Mouse (Mus musculus): ENCODE data around the gene Zdhhc18. TPM values are rescaled to one million over a fixed set of nuclear protein-coding genes. Genes with fewer than 3 reads are reported as not detected.
A peak's percentile ranks its signal among the peaks of the same experiment; 100 is the strongest.

Gene Zdhhc18
- total RNA-seq, 2 experiments from 2014 or later: 21.6 to 27.6 TPM

DNA sequence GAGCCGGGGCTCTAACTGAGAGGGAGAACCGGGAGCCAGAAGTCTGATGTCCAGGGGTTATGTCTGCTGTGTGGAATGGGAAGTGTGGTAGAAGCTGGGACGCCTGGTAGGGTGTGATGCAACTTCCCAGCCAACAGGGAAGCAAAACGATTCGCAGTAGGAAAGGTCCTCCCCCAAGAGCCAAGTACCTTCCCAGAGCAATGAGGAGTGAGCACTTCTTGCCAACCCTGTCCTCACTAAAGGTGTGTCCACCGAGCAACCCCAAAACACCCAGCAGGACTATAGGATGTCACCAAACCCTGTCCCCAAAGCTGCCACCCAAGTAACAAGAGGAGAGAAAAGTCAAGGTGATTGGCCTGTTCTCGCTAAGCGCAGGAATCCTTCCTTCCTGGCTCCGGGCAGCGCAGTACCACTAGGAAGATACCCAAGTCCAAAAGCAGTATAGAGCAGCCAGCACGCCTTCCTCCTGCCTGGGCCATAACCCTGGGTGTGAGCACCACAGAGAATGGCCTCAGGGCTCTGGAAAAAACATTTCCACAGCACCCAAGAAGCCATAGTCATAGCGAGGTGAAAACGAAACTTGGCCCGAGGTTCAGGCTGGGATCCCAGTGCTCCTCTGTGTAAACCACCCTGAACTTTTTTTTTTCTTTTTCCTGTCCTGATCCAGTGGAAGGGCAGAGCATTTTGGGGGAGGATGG, 18.7 kb downstream of the Zdhhc18 start:
- DNase-seq: no peak

GRCm38 (mm10) chr4:133630326-133630920, 19.5 kb downstream of the Zdhhc18 start:
- no peak for DNase-seq

DNA sequence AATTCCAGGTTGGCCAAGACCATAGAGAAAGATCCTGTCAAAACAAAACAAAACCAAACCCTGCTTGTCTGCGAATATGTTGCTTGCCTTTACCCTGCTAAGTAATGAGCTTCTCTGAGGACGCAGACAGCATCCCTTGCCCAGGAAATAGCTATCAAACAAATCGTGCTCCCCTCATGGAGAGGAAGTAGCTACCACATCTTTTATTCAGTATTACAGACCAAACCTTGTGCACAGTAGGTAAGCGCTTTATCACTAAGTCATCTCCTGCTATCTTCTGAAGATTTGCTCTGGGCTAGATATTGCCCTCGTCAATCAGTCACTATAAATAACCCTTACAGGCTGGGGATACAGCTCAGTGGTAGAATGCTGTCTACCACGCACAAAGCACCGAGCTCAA, 20.8 kb downstream of the Zdhhc18 start:
- no peak for DNase-seq

DNA sequence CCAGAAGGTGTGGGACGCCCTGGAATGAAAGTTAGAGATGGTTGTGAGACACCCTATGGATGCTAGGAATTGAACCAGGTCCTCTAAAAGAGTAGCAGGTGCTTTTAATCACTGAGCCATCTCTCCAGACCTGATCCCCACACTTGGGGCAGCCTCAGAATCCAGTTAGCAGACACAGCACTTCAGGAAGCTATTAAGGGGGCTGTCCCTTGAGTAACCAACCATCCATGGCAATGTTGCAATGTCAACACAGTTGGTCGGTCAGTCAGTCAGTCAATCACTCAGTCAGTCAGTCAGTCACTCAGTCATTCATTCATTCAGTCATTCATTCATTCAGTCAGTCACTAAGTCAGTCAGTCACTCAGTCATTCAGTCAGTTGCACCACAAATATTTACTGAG, 21.4 kb downstream of the Zdhhc18 start:
- DNase-seq: no peak

DNA sequence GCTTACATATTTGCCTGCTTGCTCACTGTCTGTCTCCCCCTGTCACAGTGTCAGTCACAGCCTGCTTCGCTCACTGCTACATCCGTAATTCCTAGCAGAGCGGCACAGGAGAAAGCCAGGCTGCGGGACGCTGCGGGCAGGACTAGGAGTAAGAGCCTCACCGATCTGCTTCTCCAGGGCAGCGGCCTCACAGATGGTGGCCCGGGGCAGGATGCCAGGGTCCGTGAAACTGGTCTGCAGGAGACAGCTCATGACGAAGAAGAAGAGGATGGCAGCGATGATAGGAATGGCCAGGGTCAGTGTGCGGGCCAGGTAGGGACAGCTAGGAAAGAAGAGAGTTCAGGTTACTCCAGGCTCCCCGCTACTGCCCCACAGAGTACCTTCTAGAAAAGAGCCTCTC, 22.9 kb downstream of the Zdhhc18 start:
- DNase-seq: no peak

DNA sequence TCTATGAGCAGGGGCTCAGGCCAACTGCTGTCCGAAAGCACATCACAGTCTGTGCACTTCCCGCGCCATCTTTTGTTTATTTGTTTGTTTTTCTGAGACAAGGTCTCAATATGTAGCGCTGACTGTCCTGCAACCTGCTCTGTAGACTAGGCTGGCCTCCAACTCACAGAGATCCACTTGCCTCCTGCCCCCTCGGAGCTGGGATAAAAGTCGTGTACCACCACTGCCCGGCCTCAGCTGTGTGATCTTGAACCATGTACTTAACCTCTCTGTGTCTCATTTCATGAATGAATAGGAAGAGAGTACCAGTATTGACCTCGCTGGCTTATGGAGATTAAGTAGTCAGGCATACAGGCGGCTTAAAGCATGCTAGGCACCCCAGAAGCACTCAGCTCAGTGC, 23.3 kb downstream of the Zdhhc18 start:
- no peak for DNase-seq

GRCm38 (mm10) chr4:133626221-133626620, 23.7 kb downstream of the Zdhhc18 start:
- no peak for DNase-seq

GRCm38 (mm10) chr4:133625621-133626071, 24.3 kb downstream of the Zdhhc18 start:
- DNase-seq: no peak

DNA sequence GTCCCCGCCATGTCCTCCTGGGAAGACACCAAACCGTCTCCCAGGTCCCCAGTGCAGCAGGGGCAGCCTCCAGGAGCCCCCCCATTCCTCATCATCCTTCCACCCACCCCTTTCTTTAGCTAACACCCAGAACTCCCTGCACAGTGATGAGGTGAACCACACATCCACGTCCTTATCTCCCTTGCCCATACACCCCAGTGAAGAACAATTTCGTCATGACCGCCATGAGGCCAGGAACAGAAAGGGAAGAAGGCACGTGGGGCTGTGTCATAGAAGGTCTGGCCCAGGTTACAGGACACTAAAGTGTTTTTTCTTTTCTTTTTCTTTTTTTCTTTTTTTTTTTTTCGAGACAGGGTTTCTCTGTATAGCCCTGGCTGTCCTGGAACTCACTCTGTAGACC, 25.1 kb downstream of the Zdhhc18 start:
- no peak for DNase-seq

DNA sequence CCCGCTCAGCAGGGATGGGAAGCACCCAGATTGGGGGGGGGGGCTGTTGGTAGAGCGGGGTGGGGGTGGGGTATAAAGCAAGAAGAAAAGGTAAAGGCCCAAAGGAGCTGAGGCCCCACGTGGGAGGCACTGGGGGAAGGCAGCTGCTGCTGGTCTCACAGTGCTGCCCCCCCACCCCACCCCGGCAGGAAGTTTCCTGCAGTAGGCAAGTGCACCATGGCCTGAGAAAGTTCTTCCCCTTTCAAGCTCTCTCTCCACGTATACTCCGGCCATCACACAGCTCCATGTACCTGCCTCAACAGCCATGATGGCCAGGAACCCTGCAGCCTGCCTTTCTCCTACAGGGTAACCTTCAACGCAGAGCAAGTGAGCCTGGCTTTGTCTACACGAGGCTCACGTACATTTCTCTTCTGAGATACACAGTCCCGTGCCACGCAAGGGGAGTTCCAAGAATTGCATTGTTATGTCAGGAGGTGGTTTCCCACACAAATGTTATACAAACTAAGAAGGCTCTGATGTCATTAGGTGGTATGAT, 27.7 kb downstream of the Zdhhc18 start:
- no peak for DNase-seq

GRCm38 (mm10) chr4:133620668-133621067, 29.3 kb downstream of the Zdhhc18 start:
- no peak for DNase-seq

GRCm38 (mm10) chr4:133619473-133620136, 30.3 kb downstream of the Zdhhc18 start:
- no peak for DNase-seq

DNA sequence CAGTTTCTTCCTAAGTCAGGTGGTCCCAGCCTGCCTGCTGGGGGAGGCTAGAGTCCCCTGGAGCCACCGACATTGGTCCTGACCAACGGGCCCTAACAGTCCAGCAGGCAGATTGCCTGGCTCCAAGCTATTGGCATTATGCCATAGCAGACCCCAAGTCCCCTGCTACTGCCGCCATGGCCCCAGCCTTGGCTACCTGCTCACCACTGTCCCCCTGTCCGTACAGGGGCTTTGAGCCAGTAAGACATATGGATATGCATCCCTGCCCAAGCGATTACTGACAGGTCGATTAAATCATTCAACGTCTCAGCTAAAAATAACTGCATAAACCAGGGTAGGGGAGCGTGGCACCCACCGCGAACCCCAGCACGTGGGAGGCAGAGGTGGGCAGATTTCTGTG, 32.0 kb downstream of the Zdhhc18 start:
- no peak for DNase-seq

GRCm38 (mm10) chr4:133615416-133615815, 34.5 kb downstream of the Zdhhc18 start:
- DNase-seq: no peak

DNA sequence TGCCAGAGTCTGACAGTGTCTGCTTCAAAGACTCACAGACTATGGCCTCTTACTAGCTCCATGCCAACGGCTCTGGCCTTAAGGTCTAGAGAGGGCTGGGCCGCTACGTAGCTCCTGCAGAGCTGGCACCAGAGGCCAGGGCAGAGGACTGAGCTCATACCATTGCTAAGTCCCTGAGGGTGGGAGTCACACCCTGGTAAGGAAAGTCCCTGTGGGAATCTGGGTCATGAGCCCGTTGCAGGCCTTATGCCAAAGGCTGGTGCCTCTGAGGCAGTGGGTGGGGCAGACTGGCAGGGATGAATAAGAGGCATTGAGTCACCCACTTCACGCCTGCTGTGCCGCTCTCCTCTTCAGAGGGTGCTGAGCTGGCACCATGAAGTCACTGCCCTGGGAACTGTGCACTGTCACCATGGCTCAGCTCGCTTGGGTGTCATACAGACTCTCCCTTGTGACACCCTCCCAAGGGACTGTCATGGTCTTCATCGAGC, 35.6 kb downstream of the Zdhhc18 start:
- DNase-seq: no peak

GRCm38 (mm10) chr4:133613867-133614266, 36.1 kb downstream of the Zdhhc18 start:
- DNase-seq: no peak

- DNase-seq: no peak
These were observed 36.9 kb downstream of the Zdhhc18 start for GRCm38 (mm10) chr4:133613026-133613425.

DNA sequence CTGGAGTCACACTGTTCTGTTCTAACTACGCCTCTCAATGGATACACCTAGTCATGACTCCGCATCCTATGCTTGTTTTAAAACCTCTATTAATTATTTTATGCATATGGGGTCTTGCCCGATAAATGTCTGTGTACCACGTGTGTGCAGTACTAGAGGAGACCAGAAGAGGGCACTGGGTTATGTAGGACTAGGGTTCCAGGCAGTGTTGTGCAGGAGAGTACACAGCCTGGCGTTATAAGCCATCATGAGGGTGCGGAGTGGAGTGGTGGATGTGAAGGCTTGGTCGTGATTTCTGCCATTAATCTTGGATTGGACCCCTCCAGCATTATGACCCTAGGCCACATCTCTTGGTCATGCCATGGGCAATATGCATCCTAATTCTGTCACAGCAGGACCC, 37.5 kb downstream of the Zdhhc18 start:
- DNase-seq: no peak

GRCm38 (mm10) chr4:133611815-133612214, 38.1 kb downstream of the Zdhhc18 start:
- DNase-seq: no peak

- DNase-seq: peak; percentile 90
These were observed 40.2 kb downstream of the Zdhhc18 start for GRCm38 (mm10) chr4:133609719-133610118.

GRCm38 (mm10) chr4:133607284-133607683, 42.7 kb downstream of the Zdhhc18 start:
- DNase-seq: no peak

DNA sequence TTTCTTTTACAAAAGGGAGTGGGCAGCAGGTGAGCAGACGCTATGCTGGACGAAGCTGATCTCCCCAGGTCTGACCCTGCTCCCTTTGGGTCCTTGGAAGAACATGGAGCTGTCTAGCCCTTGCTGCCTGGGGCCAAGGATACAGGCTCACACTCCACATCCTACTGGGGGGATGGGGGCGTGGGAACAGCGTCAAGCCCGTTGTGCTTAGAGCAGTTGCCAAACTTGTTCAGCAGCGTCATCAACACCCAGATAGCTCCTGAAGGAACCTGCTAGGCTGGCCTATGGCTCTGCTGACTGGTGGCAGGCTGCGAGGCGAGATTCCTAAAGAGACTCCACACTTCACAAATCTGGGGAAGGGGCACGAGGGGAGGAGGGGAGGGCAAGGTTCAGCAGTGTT, 44.6 kb downstream of the Zdhhc18 start:
- no peak for DNase-seq

- DNase-seq: no peak
These were observed 45.1 kb downstream of the Zdhhc18 start for GRCm38 (mm10) chr4:133604856-133605255.
